Mouse (Mus musculus) midbrain, embryonic 16.5 days (tissue): ENCODE measurements around the gene Thbs3. TPM values are rescaled to one million over a fixed set of nuclear protein-coding genes. Genes with fewer than 3 reads are reported as not detected.
"Not testable (repeated sequence)": the region's sequence is repeated elsewhere in the genome, so short reads cannot be mapped to it uniquely, and the experiment has no call there.

Source experiments
- ATAC-seq: fragments of 200-750 bp; cut with Nextera tagmentation; 2 replicates; pipeline ENCODE4 v1.8.0; 2017; ENCODE audit warnings: moderate TSS enrichment
- H3K27ac ChIP-seq: fragments of 300-500 bp; sonication (generic); 2 replicates; pipeline ENCODE4 v1.5.1; 2014; ENCODE audit warnings: mild to moderate bottlenecking, low read length, mixed read lengths
- H3K27me3 ChIP-seq: fragments of 300-500 bp; sonication (generic); 2 replicates; pipeline ENCODE4 v1.6.1; 2014; ENCODE audit warnings: low read depth, low read length, mixed read lengths; ENCODE audit not compliant: control insufficient read depth, insufficient read depth
- H3K36me3 ChIP-seq: fragments of 300-500 bp; sonication (generic); 2 replicates; pipeline ENCODE4 v1.6.1; 2014; ENCODE audit warnings: mild to moderate bottlenecking, low read length, moderate library complexity, mixed read lengths; ENCODE audit not compliant: control insufficient read depth, insufficient read depth
- H3K4me1 ChIP-seq: fragments of 300-500 bp; sonication (generic); 2 replicates; pipeline ENCODE4 v1.6.1; 2014; ENCODE audit warnings: mild to moderate bottlenecking, low read length, mixed read lengths; ENCODE audit not compliant: control insufficient read depth, insufficient read depth
- H3K4me2 ChIP-seq: fragments of 300-500 bp; sonication (generic); 2 replicates; pipeline ENCODE4 v1.6.1; 2014; ENCODE audit warnings: mild to moderate bottlenecking, low read length, mixed read lengths
- H3K4me3 ChIP-seq: fragments of 300-500 bp; sonication (generic); 2 replicates; pipeline ENCODE4 v1.5.1; 2014; ENCODE audit warnings: low read depth, mild to moderate bottlenecking, low read length, moderate library complexity, mixed read lengths
- H3K9ac ChIP-seq: fragments of 300-500 bp; sonication (generic); 2 replicates; pipeline ENCODE4 v1.6.1; 2014; ENCODE audit warnings: low read depth, low read length, mixed read lengths
- H3K9me3 ChIP-seq: fragments of 300-500 bp; sonication (generic); replicated peaks from 2 replicates; pipeline ENCODE4 v1.6.1; 2014; ENCODE audit warnings: mild to moderate bottlenecking, low read length, mixed read lengths; ENCODE audit not compliant: control insufficient read depth, poor library complexity, severe bottlenecking
- WGBS: fragments of 180-500 bp; shearing (Covaris S2); extraction: QIAGEN DNeasy Blood & Tissue Kit; methylation state at CpG from one replicate; pipeline ENCODE4 v1.1.7; 2014; 5-methylcytosine and 5-hydroxymethylcytosine counted together
- polyA plus RNA-seq: library from polyadenylated mRNA; unstranded; fragments of >200 nt; fragmentation: Nextera tagmentation; extraction: Ambion mirVana; gene quantifications from 2 replicates; pipeline ENCODE4 v1.2.1, GENCODE M21; 2015

The Thbs3 gene
- polyA plus RNA-seq, 1 experiment from 2014 or later, result 52.2 TPM

DNA sequence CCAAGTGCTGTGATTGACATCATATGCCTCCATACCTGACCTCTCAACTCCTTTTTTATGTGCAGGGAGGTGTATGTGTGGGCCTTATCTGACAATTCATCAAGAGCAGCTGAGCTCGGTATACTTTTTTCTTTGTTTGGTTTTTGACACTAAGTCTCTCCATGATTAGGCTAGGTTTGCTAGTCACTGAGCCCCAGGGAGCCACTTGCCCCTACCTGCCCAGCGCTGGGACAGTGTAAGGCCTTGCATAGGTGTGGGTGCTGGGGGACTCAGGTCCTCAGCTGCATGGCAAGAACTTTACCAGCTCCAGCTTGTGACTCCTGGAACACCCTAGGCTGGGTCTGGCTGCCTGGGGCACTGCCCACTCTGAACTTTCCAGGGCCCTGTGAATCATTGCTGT is 8.3 kb upstream of the Thbs3 start:
- peaks cover 5% of the 10 kb centered on the region for H3K4me1 ChIP-seq
- no peaks in the 10 kb centered on the region for H3K9me3 ChIP-seq
- H3K36me3 ChIP-seq, result peaks cover 39% of the 10 kb centered on the region
- H3K27ac ChIP-seq, result no peak overlapping the region
- WGBS, result 93% methylated on average over 2 of the region's 2 CpGs
- no peak overlapping the region for H3K9ac ChIP-seq
- H3K27me3 ChIP-seq, result no peaks in the 10 kb centered on the region
- H3K4me3 ChIP-seq, result no peak overlapping the region
- no peak overlapping the region for H3K4me2 ChIP-seq
- no peak for ATAC-seq

DNA sequence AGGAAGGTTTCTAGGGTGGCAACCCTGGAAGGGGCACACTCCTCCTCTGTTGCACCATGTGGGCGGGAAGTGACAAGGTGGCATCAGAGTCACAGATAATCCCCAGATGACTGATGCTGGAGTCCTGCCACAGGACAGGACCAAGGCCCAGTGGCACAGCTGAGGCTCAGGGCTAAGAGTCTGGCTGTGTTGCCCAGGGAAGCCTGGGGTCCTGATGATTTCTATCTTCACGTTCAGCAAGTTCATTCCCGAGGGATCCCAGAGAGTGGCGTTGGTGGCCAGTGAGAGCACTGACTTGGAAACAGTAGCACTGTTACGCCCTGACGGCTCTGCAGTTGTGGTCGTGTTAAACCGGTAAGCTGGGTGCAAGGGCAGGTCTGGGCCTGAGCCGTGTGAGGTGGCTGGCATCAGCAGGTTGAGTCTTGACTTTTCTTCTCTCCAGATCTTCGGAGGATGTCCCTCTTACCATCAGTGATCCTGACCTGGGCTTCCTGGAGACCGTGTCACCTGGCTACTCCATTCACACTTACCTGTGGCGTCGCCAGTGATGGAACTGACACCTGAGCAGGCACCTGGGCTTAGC is 6.8 kb upstream of the Thbs3 start:
- Histone ChIP-seq H3K27me3 (no peaks in the 10 kb centered on the region), H3K4me3 (no peak overlapping the region), H3K36me3 (peaks cover 39% of the 10 kb centered on the region), H3K9me3 (no peaks in the 10 kb centered on the region), H3K4me1 (peaks cover 10% of the 10 kb centered on the region), H3K27ac (no peak overlapping the region), H3K9ac (no peak overlapping the region), H3K4me2 (no peak overlapping the region)
- no peak for ATAC-seq
- 93% methylated on average over 13 of the region's 13 CpGs for WGBS

DNA sequence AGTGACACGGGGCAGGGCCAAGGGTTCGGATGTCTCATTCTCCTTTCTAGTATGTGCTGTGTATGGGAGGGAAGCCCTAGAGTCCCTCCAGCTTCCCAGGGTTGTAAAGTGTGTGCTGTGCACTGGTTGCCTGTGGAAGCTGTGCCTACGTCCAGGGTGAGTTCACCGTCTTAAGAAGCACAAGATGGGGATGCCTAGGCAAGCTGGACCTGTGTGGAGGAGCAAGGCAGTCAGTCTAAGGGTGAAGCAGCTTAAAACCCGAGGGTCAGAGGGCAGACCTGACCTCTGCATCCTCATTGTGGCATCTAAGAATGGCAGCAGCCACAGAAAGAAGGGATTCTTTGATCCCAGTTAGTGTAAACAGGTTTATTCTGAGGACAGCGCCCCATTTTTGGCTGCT is 6.2 kb upstream of the Thbs3 start:
- H3K36me3 ChIP-seq, result peaks cover 39% of the 10 kb centered on the region
- no peak for ATAC-seq
- peaks cover 7% of the 10 kb centered on the region for H3K4me1 ChIP-seq

DNA sequence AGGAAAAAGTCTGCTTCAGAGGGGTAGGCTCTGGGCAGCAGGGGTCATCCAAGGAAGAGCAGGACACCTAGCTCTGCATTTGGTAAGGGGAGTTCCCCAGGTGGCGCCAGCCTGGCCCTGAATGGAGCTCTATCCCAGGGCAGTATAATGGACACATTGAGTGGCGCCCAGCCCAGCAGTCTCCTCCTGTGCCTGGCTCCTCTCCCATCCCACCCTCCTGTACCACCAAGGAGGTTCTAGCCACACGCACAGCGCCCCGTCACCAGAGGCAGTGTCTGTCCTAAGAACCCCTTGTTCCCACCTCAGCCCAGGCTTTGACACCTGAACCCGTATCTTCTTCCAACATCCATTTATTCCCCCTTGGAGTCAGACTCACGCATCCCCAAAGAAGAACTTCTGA is 5.2 kb upstream of the Thbs3 start:
- H3K4me3 ChIP-seq, result no peak overlapping the region
- ATAC-seq, result no peak
- WGBS, result 89% methylated on average over 7 of the region's 7 CpGs
- no peak overlapping the region for H3K9ac ChIP-seq
- H3K9me3 ChIP-seq, result no peaks in the 10 kb centered on the region
- H3K36me3 ChIP-seq, result peaks cover 35% of the 10 kb centered on the region
- H3K4me2 ChIP-seq, result no peak overlapping the region
- H3K27me3 ChIP-seq, result no peaks in the 10 kb centered on the region
- H3K4me1 ChIP-seq, result peaks cover 8% of the 10 kb centered on the region
- no peak overlapping the region for H3K27ac ChIP-seq

More for the DNA sequence above, 6.2 kb upstream of the Thbs3 start:
- Histone ChIP-seq H3K27ac (no peak overlapping the region), H3K4me2 (no peak overlapping the region), H3K27me3 (no peaks in the 10 kb centered on the region), H3K9ac (no peak overlapping the region), H3K9me3 (no peaks in the 10 kb centered on the region), H3K4me3 (no peak overlapping the region)
- WGBS, result 87% methylated on average over 6 of the region's 6 CpGs

DNA sequence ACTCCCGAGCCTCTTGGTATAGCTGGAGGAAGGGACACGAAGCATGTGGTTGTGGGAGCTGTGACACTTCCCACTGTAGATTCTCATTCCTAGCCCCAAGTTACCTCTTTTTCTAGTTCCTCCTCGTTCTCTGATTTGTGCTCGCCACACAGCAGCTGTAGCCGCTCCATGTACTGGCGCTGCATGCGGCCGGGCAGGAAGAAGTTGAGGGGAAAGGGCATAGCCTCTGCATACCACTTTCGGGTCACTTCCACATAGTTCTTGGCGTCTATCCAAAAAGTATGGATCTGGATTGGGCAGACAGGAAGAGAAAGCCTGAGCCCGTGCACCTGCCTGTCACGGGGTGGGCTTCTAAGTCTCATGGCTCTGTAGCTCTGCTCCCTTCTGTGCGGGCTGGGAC is 4.8 kb upstream of the Thbs3 start:
- no peaks in the 10 kb centered on the region for H3K27me3 ChIP-seq
- H3K9ac ChIP-seq, result no peak overlapping the region
- H3K9me3 ChIP-seq, result no peaks in the 10 kb centered on the region
- peaks cover 31% of the 10 kb centered on the region for H3K36me3 ChIP-seq
- peaks cover 10% of the 10 kb centered on the region for H3K4me1 ChIP-seq
- 86% methylated on average over 13 of the region's 13 CpGs for WGBS
- no peak overlapping the region for H3K27ac ChIP-seq
- no peak overlapping the region for H3K4me3 ChIP-seq
- ATAC-seq, result no peak
- H3K4me2 ChIP-seq, result no peak overlapping the region

DNA sequence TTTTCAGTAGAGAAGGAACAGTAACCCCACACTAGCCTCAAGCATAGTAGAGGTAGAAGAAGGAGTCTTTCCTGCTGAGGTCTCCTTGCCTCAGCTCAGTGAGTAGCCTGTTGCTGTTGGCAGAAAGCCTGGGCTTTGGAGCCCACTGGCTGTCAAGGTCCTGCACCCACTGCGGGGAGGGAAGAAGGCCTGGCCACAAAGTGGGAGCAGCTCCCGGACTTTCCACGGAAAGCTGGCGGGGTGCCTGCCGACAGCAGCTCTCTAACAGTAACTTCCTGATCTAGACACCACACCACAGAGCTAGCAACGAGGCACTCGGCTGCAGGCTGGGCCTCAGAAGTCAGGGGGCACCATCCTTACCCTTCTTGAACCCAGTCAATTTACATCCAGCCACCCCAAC is 4.2 kb upstream of the Thbs3 start:
- 90% methylated on average over 7 of the region's 7 CpGs for WGBS
- H3K36me3 ChIP-seq, result peaks cover 26% of the 10 kb centered on the region
- H3K9me3 ChIP-seq, result no peaks in the 10 kb centered on the region
- no peak overlapping the region for H3K4me2 ChIP-seq
- no peaks in the 10 kb centered on the region for H3K27me3 ChIP-seq
- no peak overlapping the region for H3K9ac ChIP-seq
- H3K27ac ChIP-seq, result no peak overlapping the region
- no peak overlapping the region for H3K4me3 ChIP-seq
- peaks cover 16% of the 10 kb centered on the region for H3K4me1 ChIP-seq
- ATAC-seq, result no peak

DNA sequence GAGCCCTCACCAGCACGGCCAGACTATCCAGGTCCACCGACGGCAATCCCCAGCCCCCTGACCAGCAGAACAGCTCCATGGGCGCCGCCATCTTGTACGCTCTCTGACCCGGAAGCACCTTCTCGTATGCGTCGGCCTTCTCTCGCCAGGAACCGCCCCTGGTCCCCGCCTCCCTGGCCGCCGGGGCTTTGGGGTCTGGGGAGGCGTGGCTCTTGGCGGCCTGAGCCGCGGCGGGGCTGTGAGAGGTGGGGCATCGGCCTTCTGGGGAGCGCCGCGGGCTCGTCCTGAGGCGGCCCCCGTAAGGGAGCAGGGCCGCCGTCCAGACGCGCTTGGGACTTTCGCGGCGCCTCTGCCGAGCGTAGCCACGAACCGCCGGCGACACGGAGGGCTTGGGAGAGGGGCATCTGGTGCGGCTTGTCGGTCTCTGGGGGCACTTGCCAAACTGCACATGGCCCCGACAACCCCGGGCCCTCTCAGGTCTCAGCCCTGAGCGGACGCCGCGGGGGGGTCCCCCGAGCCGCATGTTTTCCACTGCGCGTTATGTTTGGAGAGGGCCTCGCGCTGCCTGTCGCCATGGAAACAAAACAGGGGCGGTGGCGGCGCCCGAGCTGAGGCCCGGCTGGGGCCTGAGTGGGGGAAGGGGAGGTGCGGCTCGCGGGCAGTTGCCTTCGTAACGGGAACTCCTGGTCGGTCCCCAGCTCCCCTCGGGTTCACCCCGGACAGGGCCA is 1.0 kb upstream of the Thbs3 start:
- Histone ChIP-seq H3K4me1 (peaks cover 21% of the 10 kb centered on the region), H3K27me3 (no peaks in the 10 kb centered on the region), H3K27ac (peak overlapping the region; percentile 98), H3K9ac (peak overlapping the region; percentile 90), H3K36me3 (peaks cover 7% of the 10 kb centered on the region; the same call in 1 of the 2 replicates), H3K4me2 (peak overlapping the region; percentile 69), H3K9me3 (no peaks in the 10 kb centered on the region), H3K4me3 (peak overlapping the region; percentile 58)
- peak; percentile 88 for ATAC-seq
- WGBS, result under 1% methylated on average over 68 of the region's 69 CpGs

DNA sequence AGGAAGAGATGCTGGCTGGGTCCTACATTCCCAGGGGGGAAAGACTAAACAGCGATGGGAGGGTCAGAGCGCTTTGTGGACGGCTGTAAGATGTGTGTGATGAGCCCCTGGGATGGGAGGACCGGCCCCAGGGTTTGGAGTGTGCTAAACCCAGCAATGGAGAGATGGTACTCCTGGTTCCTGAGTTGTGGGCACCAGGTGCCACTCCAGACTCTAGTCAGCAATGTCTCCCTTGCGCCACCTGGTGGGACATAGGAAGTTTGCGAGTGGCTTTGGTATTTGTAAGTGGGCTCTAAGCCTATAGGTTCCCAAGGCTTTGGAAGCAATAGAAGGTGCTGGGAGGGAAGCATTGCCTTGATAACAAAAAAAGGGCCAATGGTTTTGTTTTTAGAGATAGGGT is 873 bp downstream of the Thbs3 start:
- H3K4me2 ChIP-seq, result peak overlapping the region; percentile 69
- no peaks in the 10 kb centered on the region for H3K36me3 ChIP-seq
- peak overlapping the region; percentile 98 for H3K27ac ChIP-seq
- H3K27me3 ChIP-seq, result no peaks in the 10 kb centered on the region
- no peaks in the 10 kb centered on the region for H3K9me3 ChIP-seq
- H3K9ac ChIP-seq, result peak overlapping the region; percentile 90
- H3K4me3 ChIP-seq, result peak overlapping the region; percentile 58
- WGBS, result 0% methylated on average over 6 of the region's 6 CpGs
- H3K4me1 ChIP-seq, result peaks cover 21% of the 10 kb centered on the region
- ATAC-seq, result peak; percentile 52

DNA sequence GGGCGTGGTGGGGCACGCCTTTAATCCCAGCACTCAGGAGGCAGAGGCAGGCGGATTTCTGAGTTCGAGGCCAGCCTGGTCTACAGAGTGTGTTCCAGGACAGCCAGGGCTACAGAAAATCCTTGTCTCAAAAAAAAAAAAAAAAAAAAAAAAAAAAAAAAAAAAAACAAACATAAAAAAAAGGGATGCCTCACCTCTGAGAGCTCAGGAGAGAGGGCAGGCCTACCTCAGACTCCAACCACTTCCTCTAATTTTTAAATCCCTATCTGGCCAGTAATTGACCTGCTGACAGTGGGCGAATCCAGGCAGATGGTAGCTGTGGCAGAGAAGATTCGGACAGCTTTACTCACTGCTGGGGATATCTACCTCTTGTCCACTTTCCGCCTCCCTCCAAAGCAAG is 1.4 kb downstream of the Thbs3 start:
- not testable (repeated sequence) for H3K27me3 ChIP-seq, ATAC-seq, H3K4me2 ChIP-seq, H3K9me3 ChIP-seq, H3K36me3 ChIP-seq, H3K4me3 ChIP-seq
- 0 out of 2 replicates have a peak overlapping the region, but pooled peaks have one; percentile 7 for H3K9ac ChIP-seq
- H3K4me1 ChIP-seq, result peaks cover 21% of the 10 kb centered on the region
- 0 out of 2 replicates have a peak overlapping the region, but pooled peaks have one; percentile 98 for H3K27ac ChIP-seq
- WGBS, result 68% methylated on average over 7 of the region's 7 CpGs
